Mouse (Mus musculus) left cerebral cortex, postnatal 36 days (tissue): Measurements from ENCODE around the gene Wdr45b. TPM values are rescaled to one million over a fixed set of nuclear protein-coding genes. Genes with fewer than 3 reads are reported as not detected.
A peak's percentile ranks its signal among the peaks of the same experiment; 100 is the strongest.
"Not testable (repeated sequence)": the region's sequence is repeated elsewhere in the genome, so short reads cannot be mapped to it uniquely, and the experiment has no call there.

Experiments
- DNase-seq, 2 experiments: peaks; one replicate each; pipeline ENCODE4 v3.0.0; 2021 to 2022; ENCODE audit warnings: low spot score in 2 of 2, mixed read lengths in 1 of 2
- intact Hi-C: fragments of 180-260 bp; cut with DNase I; formaldehyde crosslinking; loops from one replicate; pipeline ENCODE4 v1.15.1; 2025
- total RNA-seq, 2 experiments: library from RNA; stranded (reverse); gene quantifications; 2 replicates each; pipeline ENCODE4 v1.2.3; 2021

The Wdr45b gene
- total RNA-seq, result 10 to 100 TPM; 60.4 to 62.2 TPM

DNA sequence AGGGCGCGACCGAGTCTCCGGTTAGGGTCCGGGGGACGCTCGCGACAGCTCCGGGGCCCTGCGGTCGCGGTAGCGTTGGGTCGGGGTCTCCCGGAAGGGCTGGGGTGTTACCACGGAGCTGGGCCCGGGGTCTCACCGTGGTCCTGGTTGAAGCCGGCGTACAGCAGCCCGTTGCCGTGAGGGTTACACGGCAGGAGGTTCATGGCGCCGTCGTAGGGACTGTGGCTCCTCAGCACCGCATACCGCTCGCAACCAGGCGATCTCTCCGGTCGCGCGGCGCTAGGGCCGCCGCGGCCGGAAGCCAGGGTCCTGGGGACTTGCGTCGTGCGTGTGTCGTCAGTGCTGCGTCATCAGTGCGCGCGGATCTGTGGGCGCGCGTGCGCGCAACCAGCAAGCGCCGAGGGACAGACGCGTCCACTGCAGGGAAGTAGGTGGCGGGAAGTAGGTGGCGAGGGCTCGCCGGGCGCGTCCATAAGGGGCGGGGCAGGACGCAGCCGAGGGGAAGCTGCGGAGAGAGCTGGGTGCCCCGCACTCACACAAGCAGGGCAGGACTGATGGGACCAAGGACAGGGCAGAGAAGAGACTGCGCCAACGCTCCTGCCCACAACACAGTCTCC, at the start of gene Wdr45b:
Gene Wdr45b, minus strand, starts transcription at position 355 of the 617 bp plus-strand sequence.
- intact Hi-C loops, result loop anchor here (5.0 kb wide), 1 partner anchor 97 kb away; the partner anchor contains the start of gene Foxk2

GRCm38 (mm10) chr11:121392405-121392804, 38.2 kb upstream of the Wdr45b start:
- DNase-seq, result no peak
- intact Hi-C loops, result no loop called here

More for the DNA sequence above, at the start of gene Wdr45b:
- DNase-seq, result peak; percentile 99

- DNase-seq, result no peak
- intact Hi-C loops, result no loop called here
These were observed 36.5 kb upstream of the Wdr45b start for GRCm38 (mm10) chr11:121390793-121391192.

GRCm38 (mm10) chr11:121388554-121388945, 34.3 kb upstream of the Wdr45b start:
- DNase-seq, result no peak
- intact Hi-C loops, result loop anchor here (5.0 kb wide), 3 partner anchors 34 to 64 kb away; partner anchors contain the start of genes Fn3krp and Tbcd

DNA sequence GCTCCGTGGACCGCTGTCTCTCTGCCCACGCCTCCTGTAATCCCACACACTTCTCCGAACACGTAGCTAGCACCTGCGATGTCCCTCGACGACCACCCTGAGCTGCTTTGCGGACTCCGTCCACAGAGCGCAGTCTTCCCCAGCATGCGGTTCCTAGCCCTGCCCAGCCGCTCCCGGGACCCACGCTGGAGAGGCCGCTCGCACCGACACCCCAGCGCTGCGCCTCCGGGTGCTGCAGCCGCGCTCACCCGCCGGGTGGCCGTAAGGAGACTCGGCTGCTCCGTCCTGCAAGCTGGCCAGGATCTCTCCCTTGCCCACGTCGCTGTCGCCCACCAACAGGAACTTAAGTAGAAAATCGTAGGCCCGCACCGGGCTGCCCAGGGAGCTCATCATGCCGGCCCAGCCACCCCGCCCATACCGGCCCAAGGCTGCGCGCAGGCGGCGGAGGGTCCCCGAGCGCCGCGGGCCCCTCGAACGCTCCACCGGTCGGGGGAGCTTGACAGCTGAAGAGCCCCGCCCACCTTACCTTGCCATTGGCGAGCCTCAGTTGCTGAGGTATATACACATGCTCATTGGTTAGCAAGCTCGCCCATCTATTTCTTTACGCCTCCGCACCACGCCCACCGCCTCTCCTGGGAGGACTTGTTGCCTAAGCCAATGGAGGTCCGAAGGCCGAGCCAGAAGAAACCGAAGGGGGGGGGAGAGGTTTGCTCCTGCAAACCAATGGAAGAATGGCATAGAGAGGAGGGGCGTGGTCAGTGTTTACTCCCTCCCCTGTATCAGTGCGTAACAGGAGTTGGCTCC, 33.7 kb upstream of the Wdr45b start, which contains the start of gene Rab40b:
Gene Rab40b, minus strand, starts transcription at position 502 of the 804 bp plus-strand sequence.
- intact Hi-C loops, result loop anchor here (5.0 kb wide), 3 partner anchors 34 to 64 kb away; partner anchors contain the start of genes Fn3krp and Tbcd
- peak; percentile 93 to 94 for DNase-seq

DNA sequence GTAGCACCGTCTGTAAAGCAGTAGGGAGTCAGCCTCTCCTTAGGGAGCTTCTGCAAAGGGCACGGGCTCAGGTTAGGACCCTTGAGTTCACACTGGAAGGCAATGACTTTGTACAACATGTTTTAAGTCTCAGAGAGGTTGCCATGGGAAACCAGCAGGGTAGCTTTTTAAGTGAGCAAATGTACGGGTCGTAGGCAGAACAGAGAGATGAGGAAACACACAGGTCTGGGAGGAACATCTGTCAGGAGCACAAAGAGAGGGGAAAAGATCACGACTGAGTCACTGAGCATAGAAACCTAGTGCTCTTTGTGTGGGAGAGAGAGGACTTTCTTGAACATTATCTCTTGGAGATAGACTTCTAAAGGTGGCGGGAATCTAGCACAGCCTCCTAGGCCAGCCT, 26.0 kb upstream of the Wdr45b start:
- no peak for DNase-seq
- intact Hi-C loops, result no loop called here

GRCm38 (mm10) chr11:121378644-121379043, 24.4 kb upstream of the Wdr45b start:
- intact Hi-C loops, result loop anchor here (5.0 kb wide), 1 partner anchor 39 kb away; no protein-coding TSS in a partner anchor
- no peak for DNase-seq

DNA sequence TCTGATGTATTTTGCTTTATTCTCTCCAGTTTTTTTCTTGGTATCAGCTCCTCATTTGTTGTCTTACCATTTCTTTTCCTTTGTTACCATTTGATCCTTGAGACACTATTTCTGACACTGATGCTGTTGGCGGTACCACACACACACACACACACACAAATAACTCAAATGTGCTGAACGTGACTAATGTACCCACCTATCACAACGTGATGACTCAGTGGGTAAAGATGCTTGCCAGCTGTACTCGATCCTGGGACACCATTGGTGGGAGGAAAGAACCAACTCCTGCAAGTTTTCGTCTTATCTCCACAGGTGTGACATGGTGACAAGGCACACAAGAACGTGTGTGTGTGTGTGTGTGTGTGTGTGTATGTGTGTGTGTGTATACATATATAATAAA, 19.1 kb upstream of the Wdr45b start:
- intact Hi-C loops, result no loop called here
- no peak for DNase-seq

DNA sequence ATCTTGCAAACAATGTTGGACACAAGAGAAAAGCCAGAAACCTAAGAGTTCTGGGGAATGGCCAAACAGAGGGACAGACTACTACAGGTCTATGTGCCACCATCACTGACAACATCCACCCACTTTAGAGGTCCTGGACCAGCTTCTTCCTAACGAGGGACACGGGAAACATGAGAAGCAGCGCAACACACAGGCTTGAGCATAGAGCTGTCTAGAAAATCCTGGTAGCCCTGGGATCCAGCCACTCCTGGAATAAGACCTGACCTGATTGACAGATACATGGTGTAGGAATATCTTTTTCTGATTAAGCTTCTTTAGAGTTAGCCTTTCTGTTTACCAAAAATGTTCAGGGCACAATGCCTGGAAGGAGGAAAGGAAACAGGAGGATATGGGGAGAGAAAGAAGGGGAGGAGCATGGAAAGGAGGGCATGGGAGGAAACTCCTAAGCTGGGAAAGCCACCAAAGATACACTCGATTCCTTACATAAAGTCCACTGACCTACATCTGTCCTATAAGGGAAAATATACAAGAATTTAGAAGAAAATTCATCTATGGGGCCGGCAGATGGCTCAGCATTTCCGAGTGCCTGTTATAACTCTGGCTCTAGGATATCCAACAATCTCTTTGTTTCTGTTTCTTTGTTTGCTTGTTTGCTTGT, 16.2 kb upstream of the Wdr45b start:
- intact Hi-C loops, result no loop called here
- no peak for DNase-seq

DNA sequence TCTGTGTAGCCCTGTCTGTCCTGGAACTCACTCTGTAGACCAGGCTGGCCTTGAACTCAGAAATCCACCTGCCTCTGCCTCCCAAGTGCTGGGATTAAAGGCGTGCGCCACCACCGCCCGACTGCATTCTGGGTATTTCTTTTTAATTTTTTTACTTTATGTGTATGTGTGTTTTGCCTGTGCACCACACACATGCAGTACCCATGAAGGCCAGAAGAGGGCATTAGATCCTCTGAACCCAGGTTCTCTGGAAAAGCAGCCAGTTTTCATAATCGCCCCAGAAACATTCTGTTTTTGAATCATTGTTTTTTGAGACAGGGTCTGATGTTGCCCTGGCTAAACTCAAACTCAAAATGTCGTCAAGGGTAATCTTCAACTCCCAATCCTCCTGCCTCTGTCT, 15.4 kb upstream of the Wdr45b start:
- intact Hi-C loops, result no loop called here
- no peak for DNase-seq

GRCm38 (mm10) chr11:121368731-121369130, 14.5 kb upstream of the Wdr45b start:
- intact Hi-C loops, result no loop called here
- no peak for DNase-seq

- intact Hi-C loops, result no loop called here
- DNase-seq, result no peak
These were observed 13.0 kb upstream of the Wdr45b start for GRCm38 (mm10) chr11:121367170-121367707.

DNA sequence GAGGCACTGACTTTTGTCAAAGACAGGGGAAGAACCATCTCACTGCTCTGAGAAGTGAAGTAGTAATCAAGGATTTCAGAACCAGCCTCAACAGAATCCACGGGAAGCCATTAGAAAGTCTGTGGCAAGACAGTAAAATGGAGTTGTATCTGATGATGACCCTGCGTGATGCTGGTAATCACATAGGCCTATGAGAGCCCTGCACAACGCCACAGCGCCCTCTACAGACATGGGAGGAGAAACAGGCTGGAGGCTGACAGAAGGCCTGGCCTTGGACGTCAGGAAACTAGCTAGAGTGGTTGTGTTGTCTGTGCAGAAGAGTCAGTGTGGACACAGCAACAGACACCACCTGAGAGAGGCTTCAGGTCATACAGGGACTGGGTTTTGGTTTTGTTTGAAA, 8.0 kb upstream of the Wdr45b start:
- DNase-seq, result no peak

DNA sequence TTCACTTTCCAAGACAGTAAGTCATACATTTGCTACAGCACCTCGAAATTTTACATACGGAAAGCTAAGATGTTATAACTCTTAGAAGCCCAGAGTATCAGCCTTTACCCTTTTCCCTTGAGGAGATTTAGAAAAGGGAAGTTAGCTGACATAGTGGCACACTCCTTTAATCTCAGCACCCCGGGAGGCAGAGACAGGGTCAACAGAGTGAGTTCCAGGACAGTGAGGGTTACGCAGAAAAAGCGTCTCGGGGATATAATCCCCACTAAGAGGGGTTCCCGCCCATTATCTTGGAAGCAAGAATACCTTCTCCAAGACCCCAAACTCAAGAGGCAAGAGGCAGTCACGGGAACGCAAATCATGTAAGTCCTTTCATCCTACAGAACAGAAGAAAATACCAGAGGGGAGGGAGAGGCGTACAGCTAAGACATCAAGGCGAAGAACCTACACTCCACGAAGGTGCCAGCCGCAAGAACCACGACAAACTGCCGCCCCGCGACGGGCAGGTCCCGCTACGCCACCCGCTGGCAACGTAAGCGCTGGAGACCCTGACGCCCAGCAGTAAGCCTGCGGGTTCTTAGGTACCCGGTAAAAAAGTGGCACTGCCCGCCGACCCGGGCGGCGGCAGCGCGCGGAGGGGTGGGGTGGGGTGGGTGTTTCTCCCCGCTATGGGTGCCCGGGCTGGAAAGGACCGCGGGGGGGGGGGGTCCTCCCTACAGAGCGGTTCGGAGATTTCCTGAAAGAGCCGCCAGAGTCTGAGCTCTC, 737 bp downstream of the Wdr45b start:
- DNase-seq, result peak in 1 of 2 experiments; percentile 29
- intact Hi-C loops, result loop anchor here (5.0 kb wide), 1 partner anchor 96 kb away; the partner anchor contains the start of gene Foxk2

More for the DNA sequence above, 8.0 kb upstream of the Wdr45b start:
- intact Hi-C loops, result no loop called here

GRCm38 (mm10) chr11:121348727-121349126, 5.5 kb downstream of the Wdr45b start:
- intact Hi-C loops, DNase-seq: not testable (repeated sequence)

GRCm38 (mm10) chr11:121348166-121348565, 6.1 kb downstream of the Wdr45b start:
- DNase-seq, result no peak
- intact Hi-C loops, result no loop called here

- intact Hi-C loops, result no loop called here
- no peak for DNase-seq
These were observed 7.2 kb downstream of the Wdr45b start for GRCm38 (mm10) chr11:121347036-121347435.

DNA sequence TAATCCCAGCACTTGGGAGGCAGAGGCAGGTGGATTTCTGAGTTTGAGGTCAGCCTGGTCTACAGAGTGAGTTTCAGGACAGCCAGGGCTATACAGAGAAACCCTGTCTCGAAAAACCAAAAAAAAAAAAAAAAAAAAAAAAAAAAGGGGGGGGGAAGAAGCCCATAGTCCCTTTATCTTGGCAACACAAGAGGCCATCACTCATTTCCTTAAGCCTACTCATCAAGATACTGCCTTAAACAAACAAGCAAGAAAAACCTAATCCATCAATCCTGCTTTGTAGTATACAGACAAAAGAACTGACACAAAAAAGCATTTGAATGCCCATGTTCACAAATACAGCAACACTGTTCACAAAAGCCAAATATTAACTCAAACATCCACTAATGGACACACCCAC, 11.8 kb downstream of the Wdr45b start:
- DNase-seq, intact Hi-C loops: not testable (repeated sequence)

DNA sequence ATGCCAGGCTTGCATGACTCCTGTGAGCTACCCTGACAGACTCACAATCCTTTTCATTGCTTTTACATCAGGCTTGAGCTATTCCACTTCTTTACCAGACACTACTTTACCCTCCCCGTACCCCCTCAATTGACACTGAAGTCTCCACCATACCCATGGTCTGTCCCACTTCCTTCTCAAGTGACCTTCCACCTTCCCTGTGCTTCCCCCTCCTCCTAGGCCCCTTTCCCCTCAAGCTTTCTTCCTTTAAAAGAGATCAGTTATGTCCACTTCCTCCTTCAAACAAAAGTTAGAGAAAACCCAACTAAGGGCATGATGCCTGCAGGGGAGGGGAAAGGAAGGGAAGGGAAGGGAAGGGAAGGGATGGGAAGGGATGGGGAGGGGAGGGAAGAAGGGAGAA, 14.0 kb downstream of the Wdr45b start:
- DNase-seq, result no peak
- intact Hi-C loops, result no loop called here
